Mouse (Mus musculus) neural tube, embryonic 15.5 days (tissue): ENCODE measurements around the gene Disc1. TPM values are rescaled to one million over a fixed set of nuclear protein-coding genes. Genes with fewer than 3 reads are reported as not detected.

Source experiments
- ATAC-seq: fragments of 200-750 bp; cut with Nextera tagmentation; 2 replicates; pipeline ENCODE4 v1.8.0; 2017; ENCODE audit warnings: mild to moderate bottlenecking, moderate TSS enrichment, moderate library complexity; ENCODE audit not compliant: low FRiP score
- H3K27ac ChIP-seq: fragments of 300-500 bp; sonication (generic); replicated peaks from 2 replicates; pipeline ENCODE4 v1.5.1; 2015; ENCODE audit warnings: mild to moderate bottlenecking, inconsistent platforms
- H3K27me3 ChIP-seq: fragments of 300-500 bp; sonication (generic); replicated peaks from 2 replicates; pipeline ENCODE4 v1.6.1; 2015; ENCODE audit warnings: inconsistent platforms
- H3K36me3 ChIP-seq: fragments of 300-500 bp; sonication (generic); 2 replicates; pipeline ENCODE4 v1.6.1; 2015; ENCODE audit warnings: inconsistent platforms
- H3K4me1 ChIP-seq: fragments of 300-500 bp; sonication (generic); 2 replicates; pipeline ENCODE4 v1.6.1; 2015; ENCODE audit warnings: inconsistent platforms
- H3K4me2 ChIP-seq: fragments of 300-500 bp; sonication (generic); 2 replicates; pipeline ENCODE4 v1.6.1; 2015; ENCODE audit warnings: inconsistent platforms, mild to moderate bottlenecking, moderate library complexity
- H3K4me3 ChIP-seq: fragments of 300-500 bp; sonication (generic); replicated peaks from 2 replicates; pipeline ENCODE4 v1.5.1; 2015; ENCODE audit warnings: mild to moderate bottlenecking, inconsistent platforms
- H3K9ac ChIP-seq: fragments of 300-500 bp; sonication (generic); replicated peaks from 2 replicates; pipeline ENCODE4 v1.6.1; 2015; ENCODE audit warnings: mild to moderate bottlenecking, inconsistent platforms
- H3K9me3 ChIP-seq: fragments of 300-500 bp; sonication (generic); replicated peaks from 2 replicates; pipeline ENCODE4 v1.6.1; 2016; ENCODE audit warnings: inconsistent platforms
- WGBS: fragments of 180-500 bp; shearing (Covaris S2); methylation state at CpG from one replicate; pipeline ENCODE4 v1.1.7; 2015; ENCODE audit warnings: mixed read lengths; 5-methylcytosine and 5-hydroxymethylcytosine counted together
- polyA plus RNA-seq: library from polyadenylated mRNA; unstranded; fragments of >200 nt; fragmentation: Nextera tagmentation; extraction: Ambion mirVana; gene quantifications from 2 replicates; pipeline ENCODE4 v1.2.1, GENCODE M21; 2015

Disc1 gene
- polyA plus RNA-seq, 1 experiment from 2014 or later: 1.8 TPM

- Histone ChIP-seq H3K9me3 (no peaks in the 10 kb centered on the region), H3K4me2 (no peak overlapping the region), H3K9ac (no peak overlapping the region), H3K4me1 (peaks cover 8% of the 10 kb centered on the region), H3K4me3 (no peak overlapping the region), H3K27me3 (0 out of 2 replicates have a peak, but pooled peaks cover 12% of the 10 kb centered on the region), H3K27ac (no peak overlapping the region), H3K36me3 (no peaks in the 10 kb centered on the region)
- WGBS: 81% methylated on average over 7 of the region's 7 CpGs
- ATAC-seq: no peak
Measured at GRCm38 (mm10) chr8:125131265-125131664, 77.3 kb downstream of the Disc1 start.

- no peak for ATAC-seq
- Histone ChIP-seq H3K9ac (no peak overlapping the region), H3K4me2 (no peak overlapping the region), H3K27me3 (0 out of 2 replicates have a peak, but pooled peaks cover 8% of the 10 kb centered on the region), H3K4me1 (peaks cover 8% of the 10 kb centered on the region), H3K36me3 (no peaks in the 10 kb centered on the region), H3K9me3 (no peaks in the 10 kb centered on the region), H3K27ac (no peak overlapping the region), H3K4me3 (no peak overlapping the region)
- WGBS: 79% methylated on average over 11 of the region's 11 CpGs
Measured at GRCm38 (mm10) chr8:125133685-125134114, 79.7 kb downstream of the Disc1 start.

- Histone ChIP-seq H3K27ac (no peak overlapping the region; the same call in 1 of the 2 replicates), H3K27me3 (0 out of 2 replicates have a peak, but pooled peaks cover 8% of the 10 kb centered on the region), H3K4me2 (no peak overlapping the region), H3K4me1 (peaks cover 17% of the 10 kb centered on the region), H3K36me3 (no peaks in the 10 kb centered on the region), H3K9me3 (no peaks in the 10 kb centered on the region), H3K4me3 (no peak overlapping the region), H3K9ac (no peak overlapping the region)
- ATAC-seq: no peak
- WGBS: 28% methylated on average over 10 of the region's 10 CpGs
Measured at GRCm38 (mm10) chr8:125134876-125135275, 80.9 kb downstream of the Disc1 start.

- H3K27me3 ChIP-seq: 0 out of 2 replicates have a peak, but pooled peaks cover 3% of the 10 kb centered on the region
- WGBS: 33% methylated on average over 13 of the region's 13 CpGs
- no peak overlapping the region for H3K4me3 ChIP-seq
- no peak overlapping the region for H3K4me2 ChIP-seq
- peak; percentile 87 for ATAC-seq
- peak overlapping the region; percentile 42; the same call in 1 of the 2 replicates for H3K27ac ChIP-seq
- no peaks in the 10 kb centered on the region for H3K36me3 ChIP-seq
- H3K4me1 ChIP-seq: peaks cover 26% of the 10 kb centered on the region
- no peaks in the 10 kb centered on the region for H3K9me3 ChIP-seq
- H3K9ac ChIP-seq: no peak overlapping the region
Measured at GRCm38 (mm10) chr8:125139689-125140150, 85.7 kb downstream of the Disc1 start.

GRCm38 (mm10) chr8:125140965-125141364, 87.0 kb downstream of the Disc1 start:
- Histone ChIP-seq H3K4me2 (no peak overlapping the region), H3K4me1 (peaks cover 20% of the 10 kb centered on the region), H3K27me3 (no peaks in the 10 kb centered on the region), H3K4me3 (no peak overlapping the region), H3K36me3 (no peaks in the 10 kb centered on the region), H3K9me3 (no peaks in the 10 kb centered on the region), H3K27ac (no peak overlapping the region), H3K9ac (no peak overlapping the region)
- WGBS: 89% methylated on average over 7 of the region's 7 CpGs
- ATAC-seq: no peak

GRCm38 (mm10) chr8:125156863-125157640, 103.1 kb downstream of the Disc1 start:
- no peak overlapping the region for H3K4me3 ChIP-seq
- H3K9ac ChIP-seq: no peak overlapping the region
- peaks cover 28% of the 10 kb centered on the region for H3K27me3 ChIP-seq
- peak overlapping the region; percentile 7; the same call in 1 of the 2 replicates for H3K4me2 ChIP-seq
- ATAC-seq: peak; percentile 88
- WGBS: 19% methylated on average over 20 of the region's 20 CpGs
- H3K9me3 ChIP-seq: no peaks in the 10 kb centered on the region
- peaks cover 20% of the 10 kb centered on the region for H3K4me1 ChIP-seq
- no peaks in the 10 kb centered on the region for H3K36me3 ChIP-seq
- 0 out of 2 replicates have a peak overlapping the region, but pooled peaks have one; percentile 33 for H3K27ac ChIP-seq

- H3K27ac ChIP-seq: no peak overlapping the region
- no peak overlapping the region for H3K4me3 ChIP-seq
- no peak for ATAC-seq
- WGBS: 65% methylated on average over 5 of the region's 5 CpGs
- no peaks in the 10 kb centered on the region for H3K9me3 ChIP-seq
- peaks cover 22% of the 10 kb centered on the region for H3K4me1 ChIP-seq
- H3K36me3 ChIP-seq: no peaks in the 10 kb centered on the region
- H3K27me3 ChIP-seq: peaks cover 30% of the 10 kb centered on the region
- H3K9ac ChIP-seq: no peak overlapping the region
- H3K4me2 ChIP-seq: peak overlapping the region; percentile 7; the same call in 1 of the 2 replicates
Measured at GRCm38 (mm10) chr8:125157641-125158005, 103.6 kb downstream of the Disc1 start.

- peaks cover 33% of the 10 kb centered on the region for H3K27me3 ChIP-seq
- ATAC-seq: no peak
- H3K4me3 ChIP-seq: no peak overlapping the region
- no peak overlapping the region for H3K9ac ChIP-seq
- H3K36me3 ChIP-seq: no peaks in the 10 kb centered on the region
- H3K4me2 ChIP-seq: no peak overlapping the region
- H3K9me3 ChIP-seq: no peaks in the 10 kb centered on the region
- 25% methylated on average over 12 of the region's 12 CpGs for WGBS
- no peak overlapping the region for H3K27ac ChIP-seq
- H3K4me1 ChIP-seq: peaks cover 26% of the 10 kb centered on the region
Measured at GRCm38 (mm10) chr8:125159387-125159786, 105.4 kb downstream of the Disc1 start.

- ATAC-seq: no peak
- H3K27ac ChIP-seq: no peak overlapping the region
- H3K9me3 ChIP-seq: no peaks in the 10 kb centered on the region
- H3K27me3 ChIP-seq: peaks cover 27% of the 10 kb centered on the region
- no peak overlapping the region for H3K4me3 ChIP-seq
- WGBS: 76% methylated on average over 10 of the region's 10 CpGs
- no peak overlapping the region for H3K9ac ChIP-seq
- H3K36me3 ChIP-seq: no peaks in the 10 kb centered on the region
- H3K4me1 ChIP-seq: peaks cover 13% of the 10 kb centered on the region; the same call in 1 of the 2 replicates
- H3K4me2 ChIP-seq: no peak overlapping the region
Measured at GRCm38 (mm10) chr8:125163491-125163890, 109.5 kb downstream of the Disc1 start.

- Histone ChIP-seq H3K9ac (no peak overlapping the region), H3K4me1 (peaks cover 13% of the 10 kb centered on the region; the same call in 1 of the 2 replicates), H3K4me2 (no peak overlapping the region), H3K9me3 (no peaks in the 10 kb centered on the region), H3K4me3 (no peak overlapping the region), H3K27ac (no peak overlapping the region), H3K36me3 (no peaks in the 10 kb centered on the region), H3K27me3 (peaks cover 22% of the 10 kb centered on the region)
- 91% methylated on average over 6 of the region's 6 CpGs for WGBS
- ATAC-seq: no peak
Measured at GRCm38 (mm10) chr8:125163906-125164305, 109.9 kb downstream of the Disc1 start.

- 75% methylated on average over 11 of the region's 11 CpGs for WGBS
- H3K27me3 ChIP-seq: peaks cover 8% of the 10 kb centered on the region; the same call in 1 of the 2 replicates
- H3K27ac ChIP-seq: no peak overlapping the region
- H3K4me2 ChIP-seq: no peak overlapping the region
- no peak overlapping the region for H3K4me3 ChIP-seq
- no peaks in the 10 kb centered on the region for H3K9me3 ChIP-seq
- H3K9ac ChIP-seq: no peak overlapping the region
- ATAC-seq: no peak
- H3K36me3 ChIP-seq: no peaks in the 10 kb centered on the region
- peaks cover 14% of the 10 kb centered on the region; the same call in 1 of the 2 replicates for H3K4me1 ChIP-seq
Measured at GRCm38 (mm10) chr8:125165505-125166446, 111.8 kb downstream of the Disc1 start.
